Mouse (Mus musculus) testis, adult 2 months (tissue): ENCODE measurements around the gene Rmnd5a.

Source experiments
- CTCF ChIP-seq: fragments of 200-500 bp; IDR thresholded peaks from 2 replicates; pipeline ENCODE4 v1.5.1; 2012; ENCODE audit warnings: low read depth, mild to moderate bottlenecking, inconsistent platforms, low read length, moderate library complexity; ENCODE audit not compliant: control insufficient read depth, insufficient read depth, insufficient replicate concordance
- POLR2A ChIP-seq: fragments of 200-500 bp; IDR thresholded peaks from 2 replicates; pipeline ENCODE4 v1.6.1; 2012; ENCODE audit warnings: low read depth, mild to moderate bottlenecking, inconsistent platforms, low read length, moderate library complexity; ENCODE audit not compliant: control insufficient read depth

GRCm38 (mm10) chr6:71485246-71485645 is 44.8 kb upstream of the Rmnd5a start:
- TF ChIP-seq POLR2A (no peak), CTCF (no peak)
